Mouse (Mus musculus) ES-E14 (cell line): ENCODE results near the gene Ncbp1.

Experiments
- CHD2 ChIP-seq: IDR thresholded peaks from 2 replicates; pipeline ENCODE4 v1.6.1; 2014; ENCODE audit warnings: mild to moderate bottlenecking, low read depth, low read length, inconsistent platforms
- HCFC1 ChIP-seq: IDR thresholded peaks from 2 replicates; pipeline ENCODE4 v1.6.1; 2012; ENCODE audit warnings: low read length, inconsistent platforms, borderline replicate concordance; ENCODE audit not compliant: insufficient read depth
- MAFK ChIP-seq: IDR thresholded peaks from 2 replicates; pipeline ENCODE4 v1.6.1; 2014; ENCODE audit warnings: mild to moderate bottlenecking, low read depth, low read length, inconsistent platforms; ENCODE audit not compliant: insufficient read depth

GRCm38 (mm10) chr4:46095826-46096159 lies 42.6 kb upstream of the Ncbp1 start:
- no peak for TF ChIP-seq HCFC1
- no peak for TF ChIP-seq MAFK
- TF ChIP-seq CHD2: no peak
